Mouse (Mus musculus) CD4-positive helper T cell, adult 2 months (primary cell): ENCODE data around the gene Dock1.

Source experiments
- DNase-seq: peaks from one replicate; pipeline ENCODE4 v3.0.0-alpha.2; 2012; ENCODE audit warnings: low read depth, missing footprints, low spot score

Dock1 gene

DNA sequence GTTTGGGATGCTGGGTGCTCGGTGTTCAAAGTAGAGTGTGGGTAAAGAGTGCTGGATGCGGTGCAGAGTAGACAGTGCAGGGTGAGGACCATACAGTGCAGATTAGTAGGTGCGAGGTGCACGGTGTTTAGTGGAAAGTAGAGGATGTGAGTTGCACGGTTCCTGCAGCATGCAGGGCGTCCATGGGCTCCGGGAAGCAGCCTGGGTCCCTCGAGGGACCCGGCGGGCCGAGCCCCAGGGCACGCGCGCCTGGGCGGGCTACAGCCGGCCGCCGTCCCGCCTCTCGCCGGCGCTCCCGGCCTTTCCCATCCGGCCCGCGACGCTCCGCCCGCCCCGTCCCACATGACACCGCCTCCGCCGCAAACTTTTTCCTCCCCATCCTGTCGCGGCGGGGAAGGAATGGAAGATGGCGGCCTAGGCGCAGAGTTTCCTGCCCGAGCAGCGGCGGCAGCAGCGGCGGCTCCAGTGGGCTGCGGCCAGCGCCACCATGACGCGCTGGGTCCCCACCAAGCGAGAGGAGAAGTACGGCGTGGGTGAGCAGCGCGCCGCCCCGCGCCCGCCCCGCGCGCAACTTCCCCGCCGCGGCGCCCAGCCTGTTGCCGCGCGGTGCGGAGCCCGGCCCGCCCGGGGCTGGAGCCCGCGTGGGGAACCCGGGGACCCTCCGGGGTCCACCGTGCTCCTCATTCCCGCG, at the start of gene Dock1:
Gene Dock1, plus strand, starts transcription at position 343 of the 691 bp plus-strand sequence.
- no peak for DNase-seq

DNA sequence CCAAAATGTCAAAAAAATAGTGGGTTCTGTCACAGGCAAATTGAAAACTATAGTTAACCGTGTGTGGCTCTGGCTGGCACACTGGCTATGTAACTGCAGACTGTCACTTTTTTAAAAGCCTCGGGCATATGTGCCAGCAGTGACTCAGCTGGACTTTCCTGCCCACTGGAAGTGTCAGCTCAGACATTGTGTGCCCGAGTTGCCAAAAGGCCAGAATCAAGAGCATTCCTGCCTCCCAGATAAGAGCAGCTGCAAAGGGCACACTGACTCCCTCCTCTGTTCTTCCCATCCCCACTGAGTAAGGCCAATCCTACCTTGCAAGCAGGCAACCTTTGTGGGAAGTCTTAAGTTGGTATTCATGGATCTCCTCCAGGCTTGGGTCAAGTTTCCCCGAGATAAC, 42.5 kb upstream of the Dock1 start:
- DNase-seq = no peak

DNA sequence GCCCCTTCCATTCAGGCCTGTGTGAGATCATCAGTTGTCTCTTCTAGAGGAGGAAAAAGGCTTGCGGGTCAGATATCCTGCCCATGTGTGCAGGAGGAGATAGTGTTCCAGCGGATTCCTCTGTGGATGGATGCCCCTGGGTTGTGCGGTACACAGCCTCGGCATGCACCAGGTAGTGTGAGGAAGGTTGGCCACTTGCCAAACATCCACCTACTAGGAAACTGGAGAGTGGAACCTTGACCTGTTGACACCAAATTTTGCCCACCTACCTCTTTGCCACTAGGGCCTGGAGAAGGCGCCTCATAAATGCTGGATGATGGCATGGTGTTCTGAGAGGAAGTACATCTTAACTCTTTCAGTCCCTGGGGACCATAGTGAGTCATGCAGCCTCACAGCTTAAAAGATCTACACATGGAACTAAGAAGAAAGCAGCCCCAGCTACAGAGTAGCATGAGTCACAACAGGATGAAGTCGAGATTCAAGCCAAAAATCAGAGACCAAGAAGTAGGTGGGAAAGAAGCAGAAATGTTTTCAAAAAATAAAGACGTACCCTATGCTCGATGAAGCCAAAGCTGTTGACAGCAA, 20.1 kb upstream of the Dock1 start:
- DNase-seq = no peak

DNA sequence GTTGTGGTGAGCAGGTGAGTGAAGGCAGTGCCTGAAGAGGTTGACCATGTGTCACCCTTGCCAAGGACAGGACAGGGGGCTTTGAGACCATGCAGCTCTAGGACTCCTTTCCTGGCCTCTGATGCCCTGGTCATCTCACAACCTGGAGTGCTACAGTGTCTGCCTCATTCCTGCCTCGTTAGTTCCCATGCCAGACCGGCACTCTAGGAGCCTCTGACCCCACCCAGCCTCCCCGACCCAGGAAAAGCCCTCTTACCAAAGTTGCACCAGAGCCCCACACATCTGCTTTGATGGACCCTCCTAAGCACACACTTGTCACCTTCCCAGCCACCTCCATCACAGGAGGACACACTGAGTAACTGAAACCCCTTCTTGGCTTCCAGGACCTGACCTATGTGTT, 19.4 kb upstream of the Dock1 start:
- no peak for DNase-seq

- DNase-seq = no peak
These were observed 7.2 kb upstream of the Dock1 start for GRCm38 (mm10) chr7:134663241-134663640.

- DNase-seq = no peak
These were observed 4.7 kb upstream of the Dock1 start for GRCm38 (mm10) chr7:134665642-134666282.

DNA sequence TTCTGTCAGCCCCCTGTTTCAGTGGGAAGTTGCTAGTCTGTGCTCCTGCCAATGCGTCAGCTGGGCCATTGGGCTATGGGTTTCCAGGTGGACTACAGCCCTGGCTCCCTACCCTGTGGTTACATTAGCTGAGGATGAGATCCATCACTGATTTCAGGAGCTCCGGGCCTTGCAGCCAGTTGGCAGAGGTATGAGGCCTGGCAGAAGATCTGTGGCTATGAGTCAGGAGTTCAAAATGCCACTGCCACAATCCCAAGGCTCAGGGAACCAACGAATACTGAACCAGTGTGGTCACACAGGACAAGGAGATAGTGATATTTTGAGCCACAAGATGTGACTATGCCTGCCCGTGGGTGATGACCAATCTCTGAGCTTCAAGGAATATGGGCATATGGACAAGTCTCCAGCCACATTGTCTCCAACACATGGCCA, 3.2 kb upstream of the Dock1 start:
- no peak for DNase-seq

DNA sequence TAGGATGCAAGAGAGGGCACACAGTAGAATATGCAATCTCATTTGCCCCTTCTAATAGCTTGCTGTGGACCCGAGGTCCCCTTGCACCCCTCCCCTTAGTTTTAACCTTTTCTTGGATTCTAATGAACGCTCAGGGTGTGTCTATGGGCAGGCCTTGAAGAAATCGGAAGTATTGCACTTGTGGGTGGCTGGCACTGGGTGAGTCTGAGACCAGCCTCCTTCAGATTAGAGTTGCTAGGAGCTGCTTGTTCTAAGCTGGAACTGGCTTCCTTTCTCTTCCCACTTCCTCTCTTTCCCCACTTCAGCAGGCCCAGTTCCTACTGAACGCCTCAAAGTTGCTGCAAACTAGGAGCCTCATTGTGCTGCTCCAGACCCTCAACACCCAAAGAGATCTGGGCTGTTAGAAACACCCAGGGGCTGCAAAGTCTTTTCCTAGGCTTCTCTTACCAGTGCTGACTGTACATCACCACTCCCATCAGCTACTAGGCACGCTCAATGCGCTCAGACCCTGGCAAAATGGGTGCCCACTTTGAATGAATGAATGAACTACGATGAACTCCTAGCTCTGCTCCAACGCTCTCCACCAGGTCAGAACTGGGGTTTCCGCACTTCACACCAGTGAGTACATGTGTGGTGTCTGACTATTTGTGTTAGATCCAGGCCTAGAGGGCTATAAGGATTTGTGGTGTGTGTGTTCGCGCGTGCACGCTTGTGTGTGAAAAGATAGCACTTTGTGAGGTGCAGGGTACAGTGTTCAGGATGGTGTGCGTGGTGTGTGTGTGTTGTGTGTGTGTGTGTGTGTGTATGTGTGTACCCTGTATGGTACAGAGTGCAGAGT, 761 bp upstream of the Dock1 start:
- no peak for DNase-seq

DNA sequence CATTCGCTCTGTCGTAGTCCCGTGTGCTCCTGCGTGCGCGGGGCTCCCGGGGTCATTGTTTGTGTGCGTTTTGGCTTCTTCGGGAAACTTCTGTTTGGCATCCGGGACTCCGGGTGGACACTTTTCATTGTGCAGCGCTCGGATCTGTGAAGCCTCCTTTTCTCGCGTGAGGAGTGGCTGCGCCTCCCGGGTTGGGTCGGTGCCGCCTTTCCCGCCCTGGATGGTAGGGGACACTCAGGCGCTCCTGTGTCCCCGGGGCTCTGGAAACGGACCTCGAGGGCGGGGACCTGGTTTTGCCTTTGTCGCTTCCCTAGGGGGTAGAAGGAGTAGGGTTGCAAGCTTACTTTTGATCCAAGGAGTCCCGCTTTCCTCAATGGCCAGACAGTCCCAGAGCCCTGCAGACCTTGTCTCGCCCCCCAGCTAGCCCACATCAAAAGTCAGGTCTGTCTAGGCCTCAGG, 578 bp downstream of the Dock1 start:
- DNase-seq = no peak

- no peak for DNase-seq
These were observed 1.0 kb downstream of the Dock1 start for GRCm38 (mm10) chr7:134671467-134671901.

GRCm38 (mm10) chr7:134673135-134673534, 2.7 kb downstream of the Dock1 start:
- DNase-seq = no peak

DNA sequence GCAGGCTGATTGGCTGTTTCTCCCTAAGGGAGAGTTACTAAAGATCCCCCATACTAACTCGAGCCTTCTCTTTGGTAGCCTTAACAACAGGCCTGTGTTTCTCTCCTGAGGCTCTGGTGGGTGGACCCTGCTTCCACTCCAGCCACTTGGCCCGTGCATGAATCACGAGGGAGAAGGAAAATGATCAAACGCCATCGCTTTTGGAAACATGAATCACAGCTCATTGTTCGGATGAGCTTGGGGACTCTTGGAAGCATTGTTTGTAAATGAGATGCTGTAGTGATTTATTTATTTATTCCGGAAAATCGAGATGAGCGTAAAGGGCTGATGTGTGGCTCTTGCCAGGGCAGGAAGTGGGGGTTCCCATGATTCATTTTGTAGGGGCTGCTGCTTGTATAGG, 3.5 kb downstream of the Dock1 start:
- no peak for DNase-seq

DNA sequence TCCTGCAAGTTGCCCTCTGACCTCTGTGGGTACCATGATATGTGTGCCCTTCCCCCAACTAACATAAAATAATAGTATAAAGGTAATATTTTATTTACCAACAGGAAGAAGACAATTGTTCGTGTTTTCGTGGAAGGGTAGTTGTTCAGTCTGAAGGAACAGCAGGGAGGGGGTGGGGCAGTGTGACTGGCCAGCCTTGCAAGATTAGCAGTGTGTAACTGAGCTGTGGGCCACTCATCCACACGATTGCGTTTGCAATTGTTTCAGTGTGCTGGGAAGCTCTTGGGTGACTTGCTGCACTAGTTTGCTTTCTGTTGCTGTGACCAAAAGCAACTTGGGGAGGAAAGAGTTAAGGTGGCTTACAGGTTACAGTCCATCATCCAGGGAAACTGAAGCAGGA, 7.4 kb downstream of the Dock1 start:
- DNase-seq = no peak

- DNase-seq = no peak
These were observed 9.1 kb downstream of the Dock1 start for GRCm38 (mm10) chr7:134679314-134680158.

- DNase-seq = no peak
These were observed 9.7 kb downstream of the Dock1 start for GRCm38 (mm10) chr7:134680161-134680560.

- no peak for DNase-seq
These were observed 11.5 kb downstream of the Dock1 start for GRCm38 (mm10) chr7:134681729-134682527.

GRCm38 (mm10) chr7:134688332-134688731, 17.9 kb downstream of the Dock1 start:
- DNase-seq = no peak

DNA sequence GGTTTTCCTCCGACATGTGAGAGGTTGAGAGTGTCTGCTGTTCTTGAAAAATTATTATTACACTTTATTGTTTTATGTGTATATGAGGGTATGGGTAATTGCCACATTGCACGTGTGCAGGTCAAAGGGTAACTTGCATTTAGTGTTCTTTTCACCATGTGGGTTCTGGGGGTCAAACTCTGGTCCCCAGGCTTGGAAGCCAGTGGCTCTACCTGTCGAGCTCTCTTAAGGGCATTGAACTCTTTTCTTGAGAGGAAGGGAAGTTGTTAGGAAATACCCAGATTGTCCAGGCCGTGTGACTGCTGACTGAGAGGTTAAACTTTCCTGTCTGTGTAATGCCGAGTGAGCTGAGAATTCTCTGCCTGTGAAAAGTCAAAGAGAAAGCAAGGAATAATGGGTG, 19.7 kb downstream of the Dock1 start:
- DNase-seq = no peak

DNA sequence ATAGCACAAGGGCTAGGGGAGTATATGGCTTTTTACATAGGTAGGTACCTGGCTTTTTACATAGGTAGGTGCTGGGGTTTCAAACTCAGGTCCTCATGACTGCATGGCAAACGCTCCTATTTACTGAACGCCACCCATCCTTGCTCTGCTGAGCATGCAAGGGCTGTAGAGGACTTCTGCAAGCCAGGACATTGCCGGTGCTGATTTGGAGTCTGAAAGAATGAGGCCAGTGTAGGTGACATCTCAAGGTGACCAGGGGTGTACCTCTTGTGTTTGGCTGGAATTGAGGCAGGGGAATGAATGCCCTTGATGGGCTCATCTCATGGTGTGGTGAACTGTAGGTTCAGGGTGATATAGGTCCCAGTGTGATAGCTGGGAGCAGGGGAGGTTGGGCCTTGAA, 20.4 kb downstream of the Dock1 start:
- no peak for DNase-seq

GRCm38 (mm10) chr7:134693325-134693724, 22.9 kb downstream of the Dock1 start:
- no peak for DNase-seq
